Mouse (Mus musculus) spleen, adult 2 months (tissue): ENCODE measurements around the gene Tmem150b.

Source experiments
- CTCF ChIP-seq: fragments of 200-500 bp; IDR thresholded peaks from 2 replicates; pipeline ENCODE4 v1.5.1; 2011; ENCODE audit warnings: mild to moderate bottlenecking, inconsistent platforms; ENCODE audit not compliant: insufficient read depth, insufficient read length, insufficient replicate concordance; ENCODE audit errors: extremely low read depth
- POLR2A ChIP-seq: fragments of 200-500 bp; IDR thresholded peaks from 2 replicates; pipeline ENCODE4 v1.6.1; 2011; ENCODE audit warnings: low read depth, low read length, inconsistent platforms

DNA sequence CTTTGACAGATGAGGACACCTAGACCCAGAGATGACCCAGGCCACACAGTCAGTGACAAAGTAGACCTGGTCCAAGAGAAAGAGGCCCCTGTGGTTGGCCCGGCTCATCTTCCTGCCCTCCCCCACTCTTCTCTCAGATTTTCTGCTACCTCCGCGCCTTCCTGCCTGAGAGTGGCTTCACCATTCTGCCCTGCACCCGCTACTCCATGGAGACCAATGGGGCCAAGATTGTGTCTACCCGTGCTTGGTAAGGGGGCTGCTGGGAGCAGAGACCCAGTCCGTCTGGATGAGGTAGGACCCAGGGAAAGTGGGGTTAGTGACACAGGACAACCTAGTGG, 17.4 kb upstream of the Tmem150b start:
- TF ChIP-seq POLR2A (no peak), CTCF (no peak)
